Mouse (Mus musculus) MEL (cell line): ENCODE results near the gene Mfap3l.

Experiments
- CTCF ChIP-seq, 3 experiments: IDR thresholded peaks in 2 of 3; conservative IDR thresholded peaks in 1 of 3; 2 replicates each; pipeline ENCODE4 v1.5.1; 2011 to 2012; ENCODE audit warnings: low read length in 3 of 3, low read depth in 2 of 3, mild to moderate bottlenecking in 2 of 3, improper control_type of control experiment in 1 of 3, inconsistent platforms in 1 of 3, mixed read lengths in 1 of 3, moderate library complexity in 1 of 3; ENCODE audit not compliant: control insufficient read depth in 1 of 3, insufficient read depth in 1 of 3, poor library complexity in 1 of 3, severe bottlenecking in 1 of 3
- MYC ChIP-seq: IDR thresholded peaks from 2 replicates; pipeline ENCODE4 v1.6.1; 2011; ENCODE audit warnings: low read depth, mild to moderate bottlenecking, low read length, improper control_type of control experiment, moderate library complexity
- NRF1 ChIP-seq: IDR thresholded peaks from 2 replicates; pipeline ENCODE4 v1.6.1; 2014; ENCODE audit warnings: low read depth, mild to moderate bottlenecking, inconsistent platforms, low read length, improper control_type of control experiment, moderate library complexity; ENCODE audit not compliant: poor library complexity, insufficient read depth, severe bottlenecking
- POLR2A ChIP-seq, 2 experiments: IDR thresholded peaks; 2 replicates each; pipeline ENCODE4 v1.6.1; 2011 to 2012; ENCODE audit warnings: low read length in 2 of 2, mild to moderate bottlenecking in 2 of 2, control low read depth in 1 of 2, improper control_type of control experiment in 1 of 2, low read depth in 1 of 2, moderate library complexity in 1 of 2; ENCODE audit not compliant: control insufficient read depth in 1 of 2, insufficient read depth in 1 of 2, poor library complexity in 1 of 2

- TF ChIP-seq MYC = no peak
- TF ChIP-seq CTCF (IDR thresholded peaks at IDR 0.05 in 2 of 3, conservative IDR thresholded peaks at IDR 0.05 in 1 of 3; ENCODE audit: control insufficient read depth in 1 of 3, insufficient read depth in 1 of 3, low read depth in 2 of 3, low read length in 3 of 3, poor library complexity in 1 of 3, severe bottlenecking in 1 of 3) = no peak
- no peak for TF ChIP-seq NRF1
- TF ChIP-seq POLR2A (IDR thresholded peaks at IDR 0.05; ENCODE audit: control insufficient read depth in 1 of 2, insufficient read depth in 1 of 2, low read depth in 1 of 2, low read length in 2 of 2, poor library complexity in 1 of 2) = no peak
Measured at GRCm38 (mm10) chr8:60665821-60666220, 33.2 kb downstream of the Mfap3l start.
